Mouse (Mus musculus): ENCODE data around the gene Gm20696.

Gene Gm20696

GRCm38 (mm10) chr6:99521038-99521640, 145.5 kb downstream of the Gm20696 start:
- DNase-seq (ENCODE audit: low read depth, low spot score) = peak; percentile 62

GRCm38 (mm10) chr6:99520676-99521037, 145.9 kb downstream of the Gm20696 start:
- DNase-seq (ENCODE audit: low read depth, low spot score) = no peak

- no peak for DNase-seq (ENCODE audit: low read depth, low spot score)
Observed at GRCm38 (mm10) chr6:99519806-99520675, 146.6 kb downstream of the Gm20696 start.

DNA sequence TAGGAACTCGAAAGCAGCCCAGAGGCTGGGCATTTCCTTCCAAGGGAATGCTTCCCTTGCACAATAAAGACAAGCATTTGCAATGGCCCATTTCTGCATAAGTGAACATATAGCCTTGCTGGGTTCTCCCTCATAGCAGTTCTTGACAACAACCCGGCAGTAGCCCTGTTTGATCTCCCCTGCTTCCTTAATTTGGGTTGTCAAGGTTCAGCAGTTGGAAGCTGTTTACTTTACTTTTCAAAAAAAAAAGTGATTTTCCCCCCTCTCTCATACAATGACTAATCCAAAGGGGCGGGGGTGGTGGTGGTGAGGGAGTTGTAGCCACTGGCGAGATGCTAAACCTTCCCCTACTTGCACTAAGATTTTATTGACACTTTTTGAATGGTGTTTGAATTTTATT, 147.5 kb downstream of the Gm20696 start:
- no peak for DNase-seq (ENCODE audit: low read depth, low spot score)

GRCm38 (mm10) chr6:99515667-99516199, 150.9 kb downstream of the Gm20696 start:
- DNase-seq (ENCODE audit: low read depth, low spot score) = no peak

- DNase-seq (ENCODE audit: low read depth, low spot score) = no peak
Observed at GRCm38 (mm10) chr6:99511862-99512261, 154.7 kb downstream of the Gm20696 start.

GRCm38 (mm10) chr6:99509189-99509592, 157.4 kb downstream of the Gm20696 start:
- no peak for DNase-seq (ENCODE audit: low read depth, low spot score)

DNA sequence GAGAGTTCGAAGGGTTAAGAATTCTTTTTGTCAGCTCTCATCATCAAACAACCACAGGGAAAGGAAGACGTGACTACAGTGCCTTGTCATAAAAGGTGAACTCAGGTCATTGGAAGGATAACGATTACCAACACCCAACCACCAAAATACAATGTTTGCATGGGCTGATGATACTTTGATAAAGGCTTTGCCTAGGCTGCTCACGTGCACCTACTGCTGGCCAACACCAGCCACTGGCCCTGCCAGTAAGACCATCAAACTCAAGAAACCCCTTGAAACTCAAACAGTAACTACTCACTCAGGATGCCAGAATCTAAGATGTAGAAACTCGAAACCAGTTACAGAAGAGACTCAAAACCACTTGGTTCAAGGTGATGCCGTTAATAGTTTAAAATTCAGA, 159.8 kb downstream of the Gm20696 start:
- no peak for DNase-seq (ENCODE audit: low read depth, low spot score)

- no peak for DNase-seq (ENCODE audit: low read depth, low spot score)
Observed at GRCm38 (mm10) chr6:99503741-99504140, 162.9 kb downstream of the Gm20696 start.

DNA sequence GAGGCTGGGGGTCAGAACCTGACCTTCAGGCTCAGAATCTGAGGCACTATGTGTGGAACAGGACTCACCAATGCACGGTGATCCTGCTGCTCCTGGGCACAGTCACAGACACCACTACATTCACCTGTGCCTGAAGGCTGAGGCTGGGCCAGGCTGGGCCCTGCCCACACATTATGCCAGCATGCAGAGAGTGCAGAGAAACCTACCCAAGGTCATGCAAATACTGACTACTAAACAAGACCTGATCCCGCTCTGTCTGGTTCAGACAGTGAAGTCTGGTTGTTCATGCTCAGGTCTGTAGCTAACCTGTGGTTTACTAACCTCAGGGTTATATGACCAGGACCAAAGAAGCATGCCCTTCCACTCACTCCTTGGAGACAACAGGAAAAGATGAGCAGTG, 163.9 kb downstream of the Gm20696 start:
- no peak for DNase-seq (ENCODE audit: low read depth, low spot score)

DNA sequence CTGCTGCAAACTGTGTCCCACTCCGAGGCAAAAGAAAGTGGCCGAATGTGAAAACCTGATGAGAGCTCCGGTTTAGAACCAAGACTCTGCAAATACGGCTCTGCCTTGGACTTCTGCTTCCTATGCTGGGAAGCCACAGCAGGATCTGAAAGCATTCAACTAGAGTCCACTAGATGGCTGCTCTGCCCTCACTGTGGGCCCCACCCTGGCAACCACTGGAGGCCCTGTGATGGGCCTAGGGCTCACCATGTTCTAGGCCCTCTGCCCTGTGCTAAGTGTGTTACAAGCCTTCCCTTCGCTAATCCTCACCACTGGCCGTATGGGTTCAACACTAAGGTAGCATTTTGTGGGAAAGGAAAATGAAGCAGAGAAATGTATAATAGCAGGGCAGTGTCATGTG, 164.3 kb downstream of the Gm20696 start:
- DNase-seq (ENCODE audit: low read depth, low spot score) = no peak

DNA sequence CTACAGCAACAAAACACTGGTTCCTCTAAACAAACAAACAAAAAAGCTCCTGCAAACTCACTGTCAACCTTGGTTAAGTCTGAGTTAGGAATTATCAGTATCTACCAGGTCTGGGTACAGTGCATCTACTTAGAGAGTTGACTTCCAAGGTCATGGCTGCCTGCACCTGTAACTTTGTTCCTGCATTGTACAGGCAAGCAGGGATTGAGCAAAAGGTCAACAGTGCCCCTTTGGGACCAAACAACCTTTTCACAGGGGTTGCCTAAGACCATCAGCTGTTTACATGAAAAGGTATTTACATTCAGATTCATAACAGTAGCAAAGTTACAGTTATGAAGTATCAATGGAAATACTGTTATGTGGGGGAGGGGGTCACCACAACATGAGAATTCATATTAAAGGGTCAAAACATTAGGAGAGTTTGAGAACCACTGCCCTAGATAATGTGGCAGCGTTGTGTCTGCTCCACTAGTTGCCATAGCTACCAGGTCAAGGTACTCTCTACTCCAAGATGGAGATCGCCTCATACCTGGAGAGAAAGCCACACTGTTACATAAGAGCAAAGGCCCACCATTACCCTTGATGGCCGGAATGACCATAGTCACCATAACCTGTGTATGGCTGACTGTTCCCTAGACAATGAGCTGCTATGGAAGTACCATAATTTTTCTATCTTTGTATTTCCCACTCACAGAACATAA, 165.9 kb downstream of the Gm20696 start:
- DNase-seq (ENCODE audit: low read depth, low spot score) = no peak

DNA sequence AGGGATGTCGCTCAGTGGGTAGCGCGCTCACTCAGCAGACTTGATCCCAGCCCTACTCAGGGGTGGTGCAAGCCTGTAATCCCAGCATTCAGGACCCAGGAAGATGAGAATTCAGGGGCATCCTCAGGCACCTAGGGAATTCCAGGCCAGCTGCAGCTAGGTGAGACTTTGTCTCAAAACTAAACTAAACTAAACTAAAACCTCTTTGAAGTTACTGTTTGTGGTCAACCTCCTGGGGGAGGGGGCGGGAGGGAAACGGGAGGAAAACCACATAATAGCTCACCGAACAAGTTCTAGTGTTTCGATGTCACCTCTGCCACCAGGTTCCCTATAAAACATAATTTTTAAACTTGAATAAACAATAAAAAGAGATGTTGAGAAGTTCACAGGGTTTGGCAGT, 168.5 kb downstream of the Gm20696 start:
- DNase-seq (ENCODE audit: low read depth, low spot score) = no peak

DNA sequence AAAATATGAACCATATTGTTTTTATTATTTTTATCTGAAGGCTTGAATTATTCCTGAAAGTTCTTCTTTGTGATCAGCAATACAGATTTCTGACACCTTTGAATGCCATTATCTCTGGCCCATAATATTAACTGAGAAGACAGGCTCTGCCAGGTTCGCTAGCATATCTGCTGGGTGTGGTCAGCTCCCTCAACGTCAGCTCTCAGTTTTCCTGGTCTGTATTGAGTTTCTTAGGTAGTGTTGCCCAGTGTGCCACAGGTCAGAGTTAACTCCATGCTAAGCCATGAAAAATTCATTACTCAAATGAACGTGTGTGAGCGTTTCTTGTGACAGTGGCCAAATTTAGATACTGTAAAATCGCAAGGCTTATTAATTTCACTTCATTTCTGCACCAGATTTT, 170.5 kb downstream of the Gm20696 start:
- no peak for DNase-seq (ENCODE audit: low read depth, low spot score)

GRCm38 (mm10) chr6:99492937-99493336, 173.7 kb downstream of the Gm20696 start:
- DNase-seq (ENCODE audit: low read depth, low spot score) = no peak

- DNase-seq (ENCODE audit: low read depth, low spot score) = no peak
Observed at GRCm38 (mm10) chr6:99491979-99492544, 174.5 kb downstream of the Gm20696 start.

DNA sequence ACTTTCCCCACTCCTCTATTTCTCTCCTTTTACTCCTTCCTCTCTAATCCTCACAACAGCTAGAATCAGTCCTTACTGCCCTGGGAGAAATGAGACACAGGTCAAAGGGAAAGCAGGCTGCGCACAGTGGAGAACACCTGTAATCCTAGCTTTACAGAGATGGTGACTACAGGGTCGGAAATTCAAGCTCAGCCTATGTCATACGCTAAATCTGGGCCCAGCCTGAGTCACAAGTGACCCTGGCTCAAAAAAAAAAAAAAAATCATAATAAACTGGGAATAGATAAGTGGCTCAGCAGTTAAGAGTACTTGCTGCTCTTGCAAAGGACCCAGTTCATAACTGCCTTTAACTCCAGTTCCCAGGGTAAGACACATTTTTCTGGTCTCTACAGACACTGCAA, 175.5 kb downstream of the Gm20696 start:
- no peak for DNase-seq (ENCODE audit: low read depth, low spot score)

- DNase-seq (ENCODE audit: low read depth, low spot score) = no peak
Observed at GRCm38 (mm10) chr6:99489900-99490648, 176.5 kb downstream of the Gm20696 start.

DNA sequence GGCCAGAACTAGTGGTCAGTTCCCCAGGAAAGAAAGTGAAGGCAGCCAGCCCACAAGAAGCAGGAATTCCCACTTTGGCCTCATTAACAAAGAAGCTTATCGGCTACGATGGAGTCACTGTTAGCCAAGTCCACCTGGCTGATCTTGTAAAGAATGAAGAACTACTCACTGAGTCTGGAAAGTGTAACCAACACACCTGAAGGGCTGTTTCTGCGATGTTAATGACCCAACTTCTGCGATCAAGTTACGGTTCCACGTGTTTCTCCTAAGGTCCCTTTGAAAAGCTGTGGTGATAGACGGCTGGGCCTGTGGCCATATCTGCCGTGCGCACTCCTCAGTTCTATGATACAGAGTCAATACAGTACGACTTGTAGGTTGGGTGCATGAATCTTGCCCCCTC, 177.2 kb downstream of the Gm20696 start:
- peak; percentile 57 for DNase-seq (ENCODE audit: low read depth, low spot score)

- DNase-seq (ENCODE audit: low read depth, low spot score) = no peak
Observed at GRCm38 (mm10) chr6:99485884-99486640, 180.5 kb downstream of the Gm20696 start.
